Mouse (Mus musculus) midbrain, embryonic 13.5 days (tissue): ENCODE results near the gene Nat10. TPM values are rescaled to one million over a fixed set of nuclear protein-coding genes. Genes with fewer than 3 reads are reported as not detected.

Source experiments
- ATAC-seq: fragments of 200-750 bp; cut with Nextera tagmentation; 2 replicates; pipeline ENCODE4 v1.8.0; 2017; ENCODE audit warnings: mild to moderate bottlenecking, moderate TSS enrichment, moderate library complexity
- H3K27ac ChIP-seq: fragments of 300-500 bp; sonication (generic); 2 replicates; pipeline ENCODE4 v1.5.1; 2015; ENCODE audit warnings: inconsistent platforms, mild to moderate bottlenecking, moderate library complexity
- H3K27me3 ChIP-seq: fragments of 300-500 bp; sonication (generic); 2 replicates; pipeline ENCODE4 v1.6.1; 2015; ENCODE audit warnings: mild to moderate bottlenecking, inconsistent platforms
- H3K36me3 ChIP-seq: fragments of 300-500 bp; sonication (generic); 2 replicates; pipeline ENCODE4 v1.6.1; 2015; ENCODE audit warnings: mild to moderate bottlenecking, inconsistent platforms
- H3K4me1 ChIP-seq: fragments of 300-500 bp; sonication (generic); replicated peaks from 2 replicates; pipeline ENCODE4 v1.6.1; 2015; ENCODE audit warnings: inconsistent platforms
- H3K4me2 ChIP-seq: fragments of 300-500 bp; sonication (generic); replicated peaks from 2 replicates; pipeline ENCODE4 v1.6.1; 2015; ENCODE audit warnings: moderate library complexity, mild to moderate bottlenecking, inconsistent platforms
- H3K4me3 ChIP-seq: fragments of 300-500 bp; sonication (generic); replicated peaks from 2 replicates; pipeline ENCODE4 v1.5.1; 2015; ENCODE audit warnings: mild to moderate bottlenecking, inconsistent platforms
- H3K9ac ChIP-seq: fragments of 300-500 bp; sonication (generic); replicated peaks from 2 replicates; pipeline ENCODE4 v1.6.1; 2015; ENCODE audit warnings: mild to moderate bottlenecking, inconsistent platforms
- H3K9me3 ChIP-seq: fragments of 300-500 bp; sonication (generic); 2 replicates; pipeline ENCODE4 v1.6.1; 2016; ENCODE audit warnings: mild to moderate bottlenecking, inconsistent platforms
- WGBS: fragments of 180-500 bp; shearing (Covaris S2); methylation state at CpG from one replicate; pipeline ENCODE4 v1.1.7; 2015; 5-methylcytosine and 5-hydroxymethylcytosine counted together
- polyA plus RNA-seq: library from polyadenylated mRNA; unstranded; fragments of >200 nt; fragmentation: Nextera tagmentation; extraction: Ambion mirVana; gene quantifications from 2 replicates; pipeline ENCODE4 v1.2.1, GENCODE M21; 2015

Nat10 gene
- polyA plus RNA-seq, 1 experiment from 2014 or later = 19.0 TPM

DNA sequence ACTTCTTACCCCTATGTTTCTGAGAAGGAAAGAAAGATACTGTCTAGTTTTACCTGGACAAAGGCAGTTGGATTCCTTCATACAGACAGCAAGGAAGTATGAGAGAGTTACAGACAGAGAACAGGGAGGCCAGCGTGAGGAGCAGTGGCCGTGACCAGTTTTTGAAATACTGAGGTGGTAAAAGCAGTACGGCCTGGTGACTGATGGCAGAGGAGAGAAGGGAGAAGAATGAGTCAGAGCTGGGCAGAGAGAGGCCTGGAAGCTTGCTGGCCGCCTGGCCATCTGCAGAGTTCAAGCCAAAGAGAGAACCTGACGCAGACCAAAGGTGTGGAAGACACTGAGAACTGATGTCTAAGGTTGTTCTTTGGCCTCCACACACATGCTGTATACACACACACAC is 85.7 kb downstream of the Nat10 start:
- Histone ChIP-seq H3K9ac (no peak overlapping the region), H3K4me1 (peaks cover 2% of the 10 kb centered on the region), H3K9me3 (no peaks in the 10 kb centered on the region), H3K27ac (no peak overlapping the region), H3K4me3 (no peak overlapping the region), H3K27me3 (no peaks in the 10 kb centered on the region), H3K36me3 (no peaks in the 10 kb centered on the region), H3K4me2 (no peak overlapping the region)
- ATAC-seq = no peak
- 90% methylated on average over 5 of the region's 5 CpGs for WGBS

DNA sequence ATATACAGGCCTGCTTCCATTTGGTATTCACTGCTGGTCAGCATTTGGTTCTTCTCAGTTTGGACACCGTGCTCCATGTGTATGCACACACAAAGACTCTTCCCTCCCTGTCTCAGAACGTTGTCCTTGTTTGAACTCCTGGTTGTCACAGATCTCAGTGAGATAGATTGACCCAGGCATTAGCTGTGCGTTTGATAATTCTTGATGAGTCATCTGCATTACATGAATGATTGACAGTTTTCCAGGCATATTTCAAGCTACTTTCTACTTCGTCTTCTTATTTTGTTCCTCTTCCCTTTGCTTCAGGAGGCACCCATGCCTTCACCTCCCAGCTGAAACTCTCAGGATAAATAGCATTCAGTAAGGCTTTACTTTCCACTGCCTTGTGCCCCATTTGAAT is 87.5 kb downstream of the Nat10 start:
- H3K4me2 ChIP-seq = no peak overlapping the region
- WGBS = 88% methylated on average over 4 of the region's 4 CpGs
- H3K27me3 ChIP-seq = no peaks in the 10 kb centered on the region

DNA sequence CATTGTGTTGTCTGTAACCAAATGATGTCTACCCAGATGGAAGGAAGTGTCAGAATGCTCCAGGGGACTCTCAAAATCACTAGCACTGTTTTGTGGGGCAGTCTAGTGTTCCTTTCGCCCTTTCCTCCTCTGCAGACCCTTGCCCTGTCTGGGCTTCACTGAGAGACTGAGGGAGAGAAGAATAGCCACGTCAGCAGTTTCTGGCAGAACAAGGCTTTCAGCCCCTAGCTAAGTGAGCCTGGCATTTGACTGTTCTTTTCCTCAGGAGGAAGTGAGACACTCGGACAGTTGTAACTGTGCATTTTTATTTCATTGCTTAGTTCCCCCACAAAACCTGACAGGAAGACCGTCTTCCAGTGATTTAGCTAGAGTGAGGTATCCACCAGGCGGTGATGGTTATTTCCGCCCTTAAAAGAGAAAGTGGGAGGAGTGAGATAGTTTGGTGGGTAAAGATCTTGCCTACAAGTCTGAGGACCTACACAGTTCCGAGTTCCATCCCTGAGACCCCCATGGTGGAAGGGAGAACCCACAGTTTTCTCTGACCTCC is 88.4 kb downstream of the Nat10 start:
- 91% methylated on average over 7 of the region's 7 CpGs for WGBS
- Histone ChIP-seq H3K4me3 (no peak overlapping the region), H3K4me1 (peaks cover 27% of the 10 kb centered on the region)

More for the DNA sequence above, 87.5 kb downstream of the Nat10 start:
- no peak overlapping the region for H3K27ac ChIP-seq
- H3K4me3 ChIP-seq = no peak overlapping the region
- H3K36me3 ChIP-seq = no peaks in the 10 kb centered on the region
- H3K4me1 ChIP-seq = peaks cover 18% of the 10 kb centered on the region
- no peaks in the 10 kb centered on the region for H3K9me3 ChIP-seq
- H3K9ac ChIP-seq = no peak overlapping the region
- ATAC-seq = no peak

More for the DNA sequence above, 88.4 kb downstream of the Nat10 start:
- H3K27me3 ChIP-seq = no peaks in the 10 kb centered on the region
- H3K36me3 ChIP-seq = no peaks in the 10 kb centered on the region
- H3K9ac ChIP-seq = no peak overlapping the region
- no peak for ATAC-seq
- H3K4me2 ChIP-seq = no peak overlapping the region
- H3K27ac ChIP-seq = no peak overlapping the region
- H3K9me3 ChIP-seq = no peaks in the 10 kb centered on the region

Other genes starting within 250 kb of the Nat10 start
- gene Abtb2, start 195.0 kb downstream of the Nat10 start, polyA plus RNA-seq = 11.2 and 12.8 TPM in 2 replicates
- gene Caprin1, start 36.4 kb upstream of the Nat10 start, polyA plus RNA-seq = 452 and 486 TPM in 2 replicates
- 25.8 and 28.7 TPM in 2 replicates for gene Lmo2, start 196.7 kb upstream of the Nat10 start, polyA plus RNA-seq